Mouse (Mus musculus) mouse trophoblast stem cell (cell line): Measurements from ENCODE around the gene Plekhm1.

Source experiments
- in situ Hi-C, 2 experiments: fragments of 300-500 bp; cut with MseI, MboI; formaldehyde crosslinking; loops; 2 replicates in 1 of 2; 3 replicates in 1 of 2; pipeline ENCODE4 v1.15.1; 2025

Gene Plekhm1

DNA sequence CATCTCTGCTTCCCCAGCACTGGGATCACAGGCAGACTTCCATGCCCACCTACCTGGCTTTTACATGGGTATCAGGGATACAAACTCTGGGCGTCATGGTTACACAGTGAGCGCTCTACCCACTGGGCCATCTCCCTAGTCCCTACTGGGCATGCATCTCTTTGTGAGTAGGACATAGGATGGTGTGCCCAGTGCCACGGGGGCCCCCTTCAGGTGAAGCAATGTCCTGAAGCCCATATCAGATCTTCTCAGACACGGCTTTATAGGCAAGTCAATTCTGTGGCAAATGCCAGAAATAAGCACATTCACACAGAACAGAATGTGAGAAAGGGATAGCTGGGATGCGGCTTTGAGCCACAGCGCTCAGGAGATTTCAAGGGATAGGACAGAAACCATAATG lies 69.4 kb downstream of the Plekhm1 start:
- in situ Hi-C loops: loop anchor here in 1 of 2 experiments (5.0 kb wide), 1 partner anchor 124 kb away; no protein-coding TSS in a partner anchor

DNA sequence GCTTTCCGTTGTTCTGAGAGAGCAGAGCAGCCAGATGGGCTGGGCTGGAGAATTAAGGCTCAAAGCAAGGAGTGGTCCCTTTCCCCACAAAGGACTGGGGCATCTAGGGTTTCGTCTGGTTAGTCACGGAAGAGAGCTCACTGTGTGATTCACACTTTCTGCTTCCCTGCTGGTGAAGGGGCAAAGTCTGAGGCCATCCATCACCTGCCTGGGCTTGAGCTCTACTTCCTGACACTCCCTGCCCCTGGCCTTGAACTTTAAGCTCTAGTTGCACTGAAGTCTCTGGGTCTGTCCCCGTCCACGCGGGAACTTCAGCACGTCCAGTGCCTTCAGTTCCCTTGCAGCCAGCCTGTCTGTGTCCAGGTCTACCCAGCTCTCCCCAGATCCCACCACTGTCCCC lies 71.8 kb downstream of the Plekhm1 start:
- in situ Hi-C loops: loop anchor here in 1 of 2 experiments (5.0 kb wide), 1 partner anchor 127 kb away; no protein-coding TSS in a partner anchor

DNA sequence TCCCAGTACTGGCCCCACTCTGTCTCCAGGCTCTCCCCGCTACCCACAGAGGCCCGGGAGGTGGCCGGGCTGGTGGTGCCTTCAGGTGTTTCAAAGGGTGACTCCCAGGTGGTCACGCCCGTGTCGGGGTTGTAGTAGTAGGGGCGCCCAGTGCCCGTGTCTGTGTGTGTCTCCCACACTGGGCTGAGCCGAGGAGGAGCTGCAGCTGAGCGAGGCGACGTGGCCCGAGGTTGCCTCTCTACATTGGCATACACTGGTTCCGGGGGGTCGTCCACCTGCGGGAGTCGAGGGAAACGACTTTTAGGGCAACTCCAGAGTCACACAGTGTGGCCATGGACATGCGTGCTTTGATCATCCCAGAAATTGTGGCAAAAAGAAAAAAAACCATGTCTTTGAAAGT lies 72.4 kb downstream of the Plekhm1 start:
- in situ Hi-C loops: loop anchor here in 1 of 2 experiments (5.0 kb wide), 1 partner anchor 127 kb away; no protein-coding TSS in a partner anchor

DNA sequence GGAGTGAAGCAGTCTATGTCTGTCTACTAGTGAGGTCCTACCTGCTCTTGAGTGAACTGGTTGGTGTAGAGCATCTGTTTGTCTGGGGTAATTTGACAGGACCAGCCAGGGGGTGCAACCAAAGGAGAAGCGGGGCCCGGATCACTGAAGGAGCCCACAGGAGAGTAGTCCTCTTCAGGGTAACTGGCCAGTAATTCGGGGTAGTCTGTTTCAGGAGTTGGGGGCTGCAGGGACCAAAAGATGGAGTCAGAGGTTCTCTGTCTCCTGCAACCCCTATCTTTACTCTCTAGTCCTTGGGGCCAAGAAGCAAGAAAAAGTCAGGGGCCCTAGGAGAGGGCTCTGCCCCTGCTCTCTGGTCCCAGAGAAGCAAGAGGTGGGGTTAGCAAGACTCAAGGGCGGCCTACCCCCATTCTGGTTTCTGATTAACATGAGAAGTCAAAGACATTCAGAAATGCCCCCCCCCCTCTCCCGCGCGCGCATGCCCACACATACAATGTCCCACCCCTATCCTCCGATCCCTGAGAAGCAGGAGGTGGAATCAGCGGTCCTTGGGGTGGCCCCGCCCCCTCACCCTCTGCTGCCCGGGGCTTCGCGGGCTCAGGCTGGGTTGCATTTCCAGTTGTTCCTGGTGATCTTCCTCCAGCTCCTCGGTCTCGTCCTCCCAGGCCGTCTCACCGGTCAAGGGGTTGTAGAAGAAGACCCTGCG lies 72.9 kb downstream of the Plekhm1 start:
- in situ Hi-C loops: loop anchor here in 1 of 2 experiments (5.0 kb wide), 1 partner anchor 128 kb away; no protein-coding TSS in a partner anchor

DNA sequence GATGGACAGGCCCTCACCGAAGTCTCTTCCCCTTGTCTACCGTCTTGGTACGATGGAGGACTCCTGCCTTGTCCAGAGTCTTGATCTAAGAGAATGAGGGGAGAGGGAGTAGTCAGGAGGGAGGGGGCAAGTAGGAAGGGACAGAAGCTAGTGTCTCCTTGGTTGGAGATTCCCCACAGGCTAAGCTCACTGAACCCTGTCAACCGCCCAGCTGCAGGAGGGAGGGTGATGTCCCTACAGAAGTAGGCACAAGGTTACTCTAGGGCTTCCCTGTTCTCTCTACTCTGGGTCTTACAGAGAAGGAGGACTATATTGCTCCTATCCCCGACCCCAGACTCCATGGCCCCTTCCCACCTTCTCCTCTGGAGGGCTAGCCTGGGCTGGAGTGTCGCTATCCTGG lies 73.8 kb downstream of the Plekhm1 start:
- in situ Hi-C loops: no loop called here

DNA sequence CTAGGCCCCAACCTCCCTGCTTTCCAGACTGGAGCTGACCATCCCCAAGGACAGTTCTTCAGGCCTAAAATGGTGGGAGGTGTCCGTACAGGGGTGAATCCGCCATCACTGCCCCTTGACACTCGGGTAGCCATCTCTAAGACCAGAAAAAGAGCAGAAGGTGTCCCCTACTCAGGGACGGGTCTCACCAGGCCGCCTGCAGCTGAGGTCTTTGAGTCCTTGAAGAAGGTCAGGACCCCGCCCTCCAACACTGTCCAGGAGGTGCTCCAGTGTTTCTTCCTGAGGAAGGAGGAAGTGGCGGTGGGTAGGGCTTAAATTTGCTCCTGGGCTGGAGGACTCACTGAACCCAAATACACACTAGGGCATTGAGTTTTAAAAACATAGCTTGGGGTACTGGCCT lies 74.4 kb downstream of the Plekhm1 start:
- in situ Hi-C loops: no loop called here

DNA sequence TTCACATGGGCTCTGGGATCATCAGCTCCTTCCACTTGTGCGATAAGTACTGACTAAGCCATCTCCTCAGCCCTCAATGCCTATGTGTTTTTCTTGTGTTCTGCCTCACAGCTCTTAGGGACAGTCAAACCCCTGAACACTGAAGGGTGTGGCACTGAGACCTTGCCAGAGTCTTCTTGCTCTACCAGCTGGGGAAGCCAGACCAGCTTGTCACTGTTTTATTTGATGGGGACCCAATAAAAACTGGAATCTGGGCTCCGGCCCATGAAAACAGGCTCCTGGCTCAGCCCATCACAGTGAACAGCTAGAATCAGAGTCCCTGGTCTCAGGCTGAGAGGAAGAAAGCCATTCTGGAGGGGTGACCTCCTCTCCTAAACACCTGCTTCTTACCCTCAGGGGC lies 75.3 kb downstream of the Plekhm1 start:
- in situ Hi-C loops: no loop called here

DNA sequence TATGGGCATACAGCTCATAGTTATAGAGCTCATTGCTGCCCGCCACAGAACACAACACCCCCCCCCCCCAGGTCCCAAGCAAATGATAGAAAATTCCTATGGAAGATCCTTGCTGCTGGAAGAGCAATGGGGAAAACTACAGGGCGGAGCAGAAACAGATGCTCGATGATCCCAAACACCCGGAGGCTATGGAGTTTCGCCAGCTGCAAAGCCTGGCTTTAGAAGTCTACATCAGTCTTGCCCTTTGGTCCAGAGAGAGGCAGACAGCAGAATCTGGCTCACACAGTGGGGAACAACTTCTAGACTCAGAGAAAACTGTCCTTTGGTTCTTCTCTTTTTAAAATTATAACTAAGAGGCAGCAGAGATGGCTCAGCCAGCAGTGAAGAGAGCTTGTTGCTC lies 76.9 kb downstream of the Plekhm1 start:
- in situ Hi-C loops: no loop called here

DNA sequence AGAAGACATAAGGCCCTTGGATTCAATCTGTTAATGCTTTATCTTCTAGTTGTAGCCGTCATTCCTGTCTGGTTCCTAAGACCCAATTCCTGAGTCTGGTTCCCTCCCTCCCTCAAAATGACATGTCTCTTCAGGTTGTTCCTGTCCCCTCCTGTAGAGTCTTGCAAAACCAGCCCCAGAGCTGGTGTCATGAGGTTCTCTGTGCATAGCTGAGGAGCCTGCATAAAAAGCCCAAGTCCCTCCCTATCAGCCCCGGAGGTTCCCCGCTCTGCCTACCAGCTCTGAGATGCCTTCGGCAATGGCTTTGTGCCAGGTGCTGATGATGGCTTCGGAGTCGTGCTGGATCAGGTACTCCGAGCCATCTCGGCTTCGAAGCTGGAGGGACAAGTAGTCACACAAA lies 77.6 kb downstream of the Plekhm1 start:
- in situ Hi-C loops: no loop called here

DNA sequence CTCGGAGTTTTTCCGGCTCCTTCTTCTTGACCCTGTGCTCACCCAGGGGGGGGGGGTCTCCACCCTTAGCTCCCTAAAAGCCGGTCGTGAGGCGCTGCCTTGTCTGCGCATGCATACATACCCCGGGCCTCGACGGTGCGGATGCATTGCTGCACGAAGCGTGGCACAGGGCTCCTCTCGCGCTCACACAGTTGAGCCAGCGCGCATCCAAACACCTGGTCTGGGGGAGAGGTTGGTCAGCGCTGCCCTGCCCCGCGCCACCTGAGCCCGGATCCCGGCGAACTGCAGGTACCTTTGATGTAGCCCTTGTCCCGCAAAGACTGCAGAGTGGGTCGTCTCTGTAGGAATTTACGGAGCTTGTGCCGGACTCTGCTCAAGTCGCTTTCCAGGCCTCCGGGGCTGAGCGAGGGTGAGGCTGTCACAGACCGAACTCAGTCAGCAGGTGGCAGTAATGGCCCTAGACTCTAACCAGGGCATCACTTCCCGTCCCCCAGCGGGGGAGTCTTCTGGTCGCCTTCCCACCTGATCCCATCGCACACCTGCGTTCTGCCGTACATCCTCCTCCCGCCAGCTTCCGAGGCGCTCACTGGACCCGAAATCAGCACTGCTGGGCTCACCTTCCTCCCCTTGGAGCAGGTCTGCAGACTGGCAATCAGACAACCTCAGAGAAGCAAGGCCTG lies 78.6 kb downstream of the Plekhm1 start:
- in situ Hi-C loops: no loop called here

DNA sequence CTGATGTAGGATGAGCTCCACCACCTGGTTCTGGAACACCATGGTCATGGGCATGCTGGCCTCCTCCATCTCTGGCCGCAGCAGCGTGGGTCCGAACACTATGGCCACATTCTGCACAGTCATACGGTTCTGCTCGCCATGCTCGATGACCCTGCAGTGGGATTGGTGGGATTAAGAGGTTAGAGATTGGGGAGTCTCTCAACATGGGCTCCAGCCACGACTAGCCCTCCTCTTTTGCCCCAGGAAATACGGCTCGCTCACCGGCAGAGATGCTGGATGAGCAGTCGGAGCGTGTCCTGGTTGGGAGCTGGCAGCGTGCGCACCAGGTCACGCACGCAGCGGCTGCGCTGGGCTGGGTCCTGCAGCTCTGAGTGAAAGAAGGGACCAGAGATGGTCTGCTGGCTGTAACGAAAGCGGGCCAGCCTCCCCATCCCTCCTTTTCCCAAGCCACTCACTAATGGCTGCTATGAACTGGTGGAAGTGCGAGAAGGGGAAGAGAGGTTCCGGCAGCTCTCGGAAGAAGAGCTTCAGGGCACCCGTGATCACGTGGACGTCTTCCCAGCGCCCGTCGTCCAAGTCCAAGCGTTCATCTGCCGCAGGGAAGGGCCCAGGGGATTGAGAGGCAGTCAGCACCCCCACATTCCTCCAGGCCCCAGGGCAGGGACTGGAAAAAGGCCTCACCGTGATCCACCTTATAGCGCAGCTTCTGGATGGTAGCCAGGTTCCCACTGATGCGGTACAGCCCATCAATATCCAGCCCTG lies 79.4 kb downstream of the Plekhm1 start:
- in situ Hi-C loops: no loop called here

DNA sequence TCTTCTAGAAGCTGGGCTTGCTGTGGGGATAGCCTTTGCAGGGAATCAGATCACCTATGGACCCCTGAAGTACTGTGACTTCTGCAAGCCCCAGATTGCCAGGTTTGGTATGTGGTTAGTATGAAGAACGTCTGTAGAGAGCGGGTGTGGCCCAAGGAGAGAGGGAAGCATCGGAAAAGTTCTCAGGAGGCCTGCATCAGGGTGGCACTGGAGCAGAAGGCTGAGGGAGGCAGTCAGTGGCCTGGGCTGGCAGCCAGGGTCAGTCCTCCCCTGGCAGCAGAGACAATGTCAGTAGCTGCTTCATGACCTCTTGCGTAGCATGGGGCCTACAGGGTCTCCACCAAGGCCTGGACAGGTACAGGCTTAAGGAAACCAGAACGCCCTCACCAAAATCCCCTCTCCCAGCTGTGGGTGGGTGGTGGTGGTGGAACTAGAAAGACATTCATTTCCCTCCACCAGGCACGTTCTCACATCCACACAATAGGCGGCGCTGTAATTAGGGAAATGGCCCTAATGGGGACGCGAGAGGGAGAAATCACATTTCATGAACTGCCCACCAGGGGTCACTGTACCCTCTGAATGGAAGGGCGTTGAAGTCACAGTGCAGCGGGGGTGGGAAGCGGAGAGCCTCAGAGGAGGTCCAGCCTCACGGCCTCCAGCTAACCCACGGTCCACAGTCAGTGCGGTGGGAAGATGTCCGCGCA lies 80.1 kb downstream of the Plekhm1 start:
- in situ Hi-C loops: no loop called here

DNA sequence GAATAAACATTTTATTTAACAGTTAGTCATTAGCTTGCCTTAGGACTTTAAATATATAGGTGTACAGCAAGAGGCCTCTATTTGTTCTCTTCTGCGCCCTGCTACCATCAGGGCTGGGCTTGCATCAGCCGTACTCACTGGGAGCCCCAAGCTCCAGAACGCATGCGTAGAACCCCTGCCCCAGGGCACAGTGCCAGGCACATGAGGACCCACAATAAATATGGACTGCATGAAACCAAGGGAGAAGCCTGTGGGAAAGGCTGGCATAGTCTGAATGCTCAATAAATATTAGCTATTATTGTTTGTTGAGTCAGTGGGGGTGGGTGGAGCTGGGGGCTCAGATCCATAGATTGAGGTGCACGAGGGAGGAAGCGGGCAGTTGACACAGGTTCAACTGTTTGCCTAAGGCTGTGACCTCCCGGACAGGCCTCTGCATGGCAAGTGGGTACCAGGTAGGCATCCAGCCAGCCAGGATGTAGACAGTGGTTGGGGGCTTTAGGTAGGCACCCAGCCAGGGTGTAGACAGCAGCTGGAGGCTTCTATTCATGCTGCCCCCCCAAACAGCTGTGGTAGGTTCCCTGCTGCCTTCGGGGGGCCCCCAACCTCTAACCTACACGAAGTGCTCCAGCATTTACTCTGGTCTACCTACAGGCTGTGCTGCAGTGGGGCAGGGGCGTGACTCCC lies 80.8 kb downstream of the Plekhm1 start:
- in situ Hi-C loops: no loop called here

DNA sequence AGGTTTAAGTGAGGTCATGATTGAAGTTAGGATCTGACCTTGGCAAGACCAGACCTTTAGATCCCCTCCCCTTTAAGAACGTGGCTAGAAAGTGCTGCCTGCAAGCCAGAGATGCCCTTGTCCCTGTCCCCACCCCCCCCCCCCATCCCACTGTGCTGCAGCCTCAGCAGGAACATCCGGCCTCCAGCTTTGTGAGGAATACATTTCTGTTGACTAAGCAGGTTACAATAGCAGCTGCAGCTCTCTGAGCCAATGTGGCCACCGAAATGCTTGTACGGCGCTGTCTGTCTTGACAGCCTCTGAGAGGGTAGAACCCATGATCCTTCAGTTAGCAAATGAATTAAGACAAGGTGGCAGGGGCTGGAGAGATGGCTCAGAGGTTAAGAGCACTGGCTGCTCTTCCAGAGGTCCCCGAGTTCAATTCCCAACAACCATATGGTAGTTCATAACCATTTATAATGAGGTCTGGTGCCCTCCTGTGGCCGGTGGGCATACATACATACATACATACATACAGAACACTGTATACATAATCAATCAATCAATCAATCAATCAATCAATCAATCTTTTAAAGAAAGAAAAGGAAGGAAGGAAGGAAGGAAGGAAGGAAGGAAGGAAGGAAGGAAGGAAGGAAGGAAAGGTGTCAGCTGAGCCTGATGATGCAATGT lies 81.7 kb downstream of the Plekhm1 start:
- in situ Hi-C loops: no loop called here

DNA sequence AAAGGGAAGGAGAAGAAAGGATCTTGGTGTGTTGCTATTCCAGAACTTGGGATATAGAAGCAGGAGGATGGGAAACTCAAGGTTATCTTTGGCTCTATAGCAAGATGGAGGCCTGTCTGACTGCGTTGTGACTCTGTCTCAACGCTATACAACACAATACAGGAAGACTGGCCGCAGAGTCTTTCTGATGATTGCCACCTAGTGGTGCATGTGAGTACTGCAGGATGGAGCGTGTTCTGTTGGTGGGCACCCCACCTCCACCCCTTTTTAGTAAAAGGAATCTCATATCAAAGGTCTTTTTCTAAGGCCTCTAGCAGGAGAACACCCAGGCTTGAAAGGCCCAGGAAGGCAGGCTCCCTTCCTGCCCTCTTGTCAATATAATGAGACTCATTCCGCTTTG lies 85.5 kb downstream of the Plekhm1 start:
- in situ Hi-C loops: loop anchor here (5.0 to 10.0 kb wide), 3 partner anchors 95 to 160 kb away; partner anchors contain the start of gene Fmnl1 (in 1 of the 2)

DNA sequence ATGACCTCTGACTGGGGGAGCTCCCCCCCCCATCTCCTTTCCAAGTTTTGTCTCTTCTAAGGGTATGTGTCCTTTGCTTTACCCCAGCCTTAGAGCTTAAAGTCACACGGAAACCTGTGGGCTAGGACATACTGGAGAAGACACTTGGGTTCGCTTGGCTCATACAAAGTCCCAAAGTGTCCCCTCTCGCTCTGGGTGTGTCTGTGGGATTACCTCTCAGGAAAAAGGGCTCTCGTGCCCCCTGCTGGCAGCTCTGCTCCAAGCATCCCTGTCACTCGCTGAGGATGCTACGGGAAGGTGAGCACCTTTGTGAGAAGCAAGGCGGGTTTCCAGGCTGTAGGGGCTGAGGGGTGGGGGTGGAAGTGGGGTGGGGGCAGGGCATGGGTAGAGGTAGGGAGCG lies 87.3 kb downstream of the Plekhm1 start:
- in situ Hi-C loops: loop anchor here (5.0 to 10.0 kb wide), 3 partner anchors 93 to 158 kb away; partner anchors contain the start of gene Fmnl1 (in 1 of the 2)

DNA sequence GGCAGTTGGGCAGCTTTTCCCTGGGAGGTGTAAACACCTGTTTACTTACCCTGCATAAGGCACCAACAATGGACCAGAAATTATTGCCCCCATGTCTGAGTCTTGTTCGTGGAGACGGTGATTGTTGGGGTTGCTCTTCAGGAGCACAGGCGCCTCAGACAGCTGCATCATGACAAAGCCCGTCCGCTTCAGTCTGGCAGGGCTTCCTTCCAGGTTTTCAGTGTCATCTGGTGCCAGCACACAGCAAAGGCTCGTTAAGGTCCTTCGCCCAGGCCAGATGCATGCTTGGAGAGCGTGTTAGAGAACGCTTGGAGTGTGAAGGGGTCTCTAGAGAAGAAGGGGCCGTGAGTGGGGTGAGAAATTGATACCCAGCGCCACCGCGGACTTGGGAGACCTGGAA lies 87.8 kb downstream of the Plekhm1 start:
- in situ Hi-C loops: loop anchor here (5.0 to 10.0 kb wide), 3 partner anchors 92 to 157 kb away; partner anchors contain the start of gene Fmnl1 (in 1 of the 2)

DNA sequence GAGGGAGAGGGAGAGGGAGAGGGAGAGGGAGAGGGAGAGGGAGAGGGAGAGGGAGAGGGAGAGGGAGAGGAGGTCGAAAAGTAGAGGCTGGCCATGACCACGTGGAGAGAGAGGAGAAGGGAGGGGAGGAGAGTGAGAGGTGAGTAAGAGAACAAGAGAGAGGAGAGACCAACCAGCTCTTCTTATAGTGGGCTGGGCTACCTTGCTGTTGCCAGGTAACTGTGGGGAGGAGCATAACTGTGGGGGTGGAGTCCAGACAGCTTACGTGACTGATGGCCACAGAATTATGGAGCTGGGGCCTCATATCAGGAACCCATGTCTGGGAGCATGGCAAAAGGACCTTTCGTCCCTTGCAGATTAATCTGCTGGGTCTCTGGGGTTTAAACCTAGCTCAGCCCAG lies 89.7 kb downstream of the Plekhm1 start:
- in situ Hi-C loops: loop anchor here in 1 of 2 experiments (10.0 kb wide), 1 partner anchor 148 kb away; the partner anchor contains the start of gene Fmnl1

DNA sequence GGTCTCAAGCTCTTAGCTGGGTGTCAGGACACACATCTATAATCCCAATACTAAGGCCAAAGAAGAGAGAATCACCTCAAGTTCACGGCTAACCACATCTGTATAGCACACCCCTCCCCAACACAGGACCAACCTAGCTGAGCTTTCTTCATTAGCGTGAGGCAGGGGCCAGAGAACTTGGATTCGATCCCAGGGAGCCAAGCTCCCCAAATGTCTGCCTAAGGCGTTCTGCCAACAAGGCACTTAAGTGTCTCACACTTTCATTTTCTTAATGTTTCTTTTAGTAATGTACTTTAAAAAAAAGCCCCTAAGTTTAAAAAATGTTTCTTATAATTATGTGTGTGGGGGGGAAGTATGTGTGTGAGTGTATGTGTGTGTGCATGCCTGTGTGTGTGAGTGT lies 91.8 kb downstream of the Plekhm1 start:
- in situ Hi-C loops: loop anchor here in 1 of 2 experiments (10.0 kb wide), 1 partner anchor 146 kb away; the partner anchor contains the start of gene Fmnl1

DNA sequence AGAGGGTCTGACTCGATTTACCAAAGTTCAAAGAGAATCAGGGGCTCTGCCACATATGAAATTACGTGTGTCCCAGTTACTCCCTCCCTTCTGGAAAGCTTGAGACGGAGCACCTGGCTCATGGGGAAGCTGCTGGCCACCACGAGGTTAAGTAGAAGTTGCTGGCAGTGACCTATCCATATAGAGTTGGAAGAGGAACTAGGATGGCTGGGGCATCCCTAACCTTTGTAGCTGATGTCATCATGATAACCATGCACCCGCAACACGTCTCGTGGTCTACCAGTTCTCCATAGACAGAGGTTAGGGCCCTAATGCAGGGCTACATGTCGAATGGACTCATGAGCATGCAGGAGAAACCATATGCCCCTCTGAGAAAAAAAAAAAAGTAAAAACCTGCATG lies 92.3 kb downstream of the Plekhm1 start:
- in situ Hi-C loops: loop anchor here in 1 of 2 experiments (10.0 kb wide), 1 partner anchor 145 kb away; the partner anchor contains the start of gene Fmnl1
